Mouse (Mus musculus) liver, embryonic 16.5 days (tissue): Measurements from ENCODE around the gene Parp12. TPM values are rescaled to one million over a fixed set of nuclear protein-coding genes. Genes with fewer than 3 reads are reported as not detected.
A peak's percentile ranks its signal among the peaks of the same experiment; 100 is the strongest.

Experiments used
- ATAC-seq: fragments of 200-750 bp; cut with Nextera tagmentation; 2 replicates; pipeline ENCODE4 v1.8.0; 2017; ENCODE audit warnings: low read depth, mild to moderate bottlenecking, moderate number of reproducible peaks, moderate library complexity
- H3K27ac ChIP-seq: fragments of 300-500 bp; sonication (generic); 2 replicates; pipeline ENCODE4 v1.5.1; 2014; ENCODE audit warnings: mild to moderate bottlenecking, low read length
- H3K27me3 ChIP-seq: fragments of 300-500 bp; sonication (generic); 2 replicates; pipeline ENCODE4 v1.6.1; 2014; ENCODE audit warnings: low read depth, low read length, mixed read lengths; ENCODE audit not compliant: control insufficient read depth, insufficient read depth
- H3K36me3 ChIP-seq: fragments of 300-500 bp; sonication (generic); 2 replicates; pipeline ENCODE4 v1.6.1; 2014; ENCODE audit warnings: mild to moderate bottlenecking; ENCODE audit not compliant: control insufficient read depth, insufficient read depth
- H3K4me1 ChIP-seq: fragments of 300-500 bp; sonication (generic); 2 replicates; pipeline ENCODE4 v1.6.1; 2014; ENCODE audit warnings: low read depth, low read length, mixed read lengths; ENCODE audit not compliant: control insufficient read depth
- H3K4me2 ChIP-seq: fragments of 300-500 bp; sonication (generic); 2 replicates; pipeline ENCODE4 v1.6.1; 2014; ENCODE audit warnings: low read depth, low read length, mixed read lengths
- H3K4me3 ChIP-seq: fragments of 300-500 bp; sonication (generic); 2 replicates; pipeline ENCODE4 v1.5.1; 2014; ENCODE audit warnings: low read depth, mild to moderate bottlenecking, low read length
- H3K9ac ChIP-seq: fragments of 300-500 bp; sonication (generic); 2 replicates; pipeline ENCODE4 v1.6.1; 2014; ENCODE audit warnings: low read depth, low read length
- H3K9me3 ChIP-seq: fragments of 300-500 bp; sonication (generic); replicated peaks from 2 replicates; pipeline ENCODE4 v1.6.1; 2016; ENCODE audit warnings: low read length; ENCODE audit not compliant: control insufficient read depth
- WGBS: fragments of 180-500 bp; shearing (Covaris S2); extraction: QIAGEN DNeasy Blood & Tissue Kit; methylation state at CpG from one replicate; pipeline ENCODE4 v1.1.7; 2014; ENCODE audit not compliant: insufficient replicate concordance; 5-methylcytosine and 5-hydroxymethylcytosine counted together
- polyA plus RNA-seq: library from polyadenylated mRNA; unstranded; fragments of >200 nt; fragmentation: Nextera tagmentation; extraction: Ambion mirVana; gene quantifications from 2 replicates; pipeline ENCODE4 v1.2.1, GENCODE M21; 2015

Gene Parp12
- polyA plus RNA-seq, 1 experiment from 2014 or later = 5.5 TPM

DNA sequence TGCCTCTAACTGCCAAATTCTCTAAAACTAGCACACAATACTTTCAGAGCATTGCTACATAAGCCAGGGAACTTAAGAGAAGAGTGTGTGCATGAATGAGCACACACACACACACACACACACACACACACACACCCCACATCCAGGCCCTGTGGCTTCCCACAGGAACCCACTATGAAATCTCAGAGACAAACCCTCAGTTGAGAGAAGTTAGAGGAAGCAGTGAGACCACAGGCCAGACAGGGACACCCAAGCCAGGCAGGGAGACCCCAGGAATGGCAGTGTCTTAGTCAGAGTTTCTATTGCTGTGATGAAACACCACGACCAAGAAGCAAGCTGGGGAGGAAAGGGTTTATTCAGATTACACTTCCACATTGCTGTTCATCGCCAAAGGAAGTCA is 54.6 kb downstream of the Parp12 start:
- no peaks in the 10 kb centered on the region for H3K27me3 ChIP-seq
- peaks cover 14% of the 10 kb centered on the region for H3K4me1 ChIP-seq
- no peaks in the 10 kb centered on the region for H3K9me3 ChIP-seq
- no peak overlapping the region for H3K4me3 ChIP-seq
- WGBS = 27% methylated on average over 2 of the region's 2 CpGs
- ATAC-seq = no peak
- H3K4me2 ChIP-seq = no peak overlapping the region
- no peaks in the 10 kb centered on the region for H3K36me3 ChIP-seq
- H3K27ac ChIP-seq = no peak overlapping the region
- H3K9ac ChIP-seq = no peak overlapping the region

GRCm38 (mm10) chr6:39061180-39061579 is 57.0 kb downstream of the Parp12 start:
- 45% methylated on average over 4 of the region's 4 CpGs for WGBS
- no peak for ATAC-seq
- no peak overlapping the region for H3K27ac ChIP-seq

DNA sequence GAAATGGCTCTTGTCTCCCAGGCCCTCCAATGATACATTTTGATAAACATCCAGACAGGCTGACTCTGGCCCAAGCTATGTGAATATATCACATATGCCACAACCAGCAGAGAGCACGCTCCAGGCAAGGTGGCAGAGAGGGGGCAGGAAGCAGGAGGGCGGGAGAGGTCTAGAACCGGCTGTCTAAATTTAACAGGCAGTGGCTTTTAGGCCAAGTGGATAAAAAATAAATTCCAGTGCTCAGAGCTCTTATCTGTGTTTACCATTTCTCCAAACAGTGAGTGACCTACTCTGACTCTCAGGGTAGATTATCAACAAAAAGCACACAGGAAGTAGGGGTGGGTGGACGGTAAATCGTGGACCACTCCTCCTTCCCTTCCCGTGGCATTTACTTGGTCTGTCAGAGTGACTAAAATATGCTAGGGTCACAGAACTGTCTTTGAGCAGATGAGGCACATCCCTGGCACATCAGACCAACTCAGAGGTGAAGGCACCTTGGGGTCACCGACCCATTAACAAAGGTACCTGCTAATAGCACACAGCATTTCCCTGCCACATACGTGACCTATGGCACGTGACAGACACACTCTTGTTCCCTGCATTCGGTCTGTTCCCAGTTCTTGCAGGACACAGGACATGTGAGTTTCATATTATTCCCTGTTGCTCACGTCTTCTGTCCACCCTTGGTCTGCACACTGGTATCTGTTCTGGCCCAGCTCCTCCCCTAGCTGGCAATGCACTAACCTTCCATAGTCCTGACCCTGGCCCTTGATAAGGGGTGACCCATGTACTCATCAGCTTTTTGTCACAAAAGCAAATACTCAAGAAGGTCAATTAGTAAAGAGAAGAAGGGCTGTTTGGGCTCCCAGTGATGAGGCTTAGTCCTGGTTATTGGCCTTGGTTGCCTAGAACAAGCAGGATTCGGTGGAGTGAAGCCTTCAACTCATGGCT is 58.3 kb downstream of the Parp12 start:
- peak overlapping the region; percentile 83 for H3K27ac ChIP-seq
- H3K4me1 ChIP-seq = peaks cover 10% of the 10 kb centered on the region
- peak; percentile 86 for ATAC-seq
- no peak overlapping the region for H3K9ac ChIP-seq
- no peaks in the 10 kb centered on the region for H3K27me3 ChIP-seq
- no peaks in the 10 kb centered on the region for H3K36me3 ChIP-seq
- 16% methylated on average over 12 of the region's 12 CpGs for WGBS
- no peaks in the 10 kb centered on the region for H3K9me3 ChIP-seq
- no peak overlapping the region for H3K4me3 ChIP-seq
- no peak overlapping the region for H3K4me2 ChIP-seq

More at GRCm38 (mm10) chr6:39061180-39061579, 57.0 kb downstream of the Parp12 start:
- Histone ChIP-seq H3K4me1 (peaks cover 10% of the 10 kb centered on the region), H3K4me3 (no peak overlapping the region), H3K9me3 (no peaks in the 10 kb centered on the region), H3K9ac (no peak overlapping the region), H3K4me2 (no peak overlapping the region), H3K27me3 (no peaks in the 10 kb centered on the region), H3K36me3 (no peaks in the 10 kb centered on the region)

GRCm38 (mm10) chr6:39058936-39059335 is 59.2 kb downstream of the Parp12 start:
- Histone ChIP-seq H3K27ac (peak overlapping the region; percentile 83), H3K9me3 (no peaks in the 10 kb centered on the region), H3K4me3 (no peak overlapping the region), H3K4me2 (no peak overlapping the region), H3K36me3 (no peaks in the 10 kb centered on the region), H3K27me3 (no peaks in the 10 kb centered on the region), H3K4me1 (peaks cover 10% of the 10 kb centered on the region), H3K9ac (no peak overlapping the region)
- no peak for ATAC-seq
- 20% methylated on average over 3 of the region's 3 CpGs for WGBS

DNA sequence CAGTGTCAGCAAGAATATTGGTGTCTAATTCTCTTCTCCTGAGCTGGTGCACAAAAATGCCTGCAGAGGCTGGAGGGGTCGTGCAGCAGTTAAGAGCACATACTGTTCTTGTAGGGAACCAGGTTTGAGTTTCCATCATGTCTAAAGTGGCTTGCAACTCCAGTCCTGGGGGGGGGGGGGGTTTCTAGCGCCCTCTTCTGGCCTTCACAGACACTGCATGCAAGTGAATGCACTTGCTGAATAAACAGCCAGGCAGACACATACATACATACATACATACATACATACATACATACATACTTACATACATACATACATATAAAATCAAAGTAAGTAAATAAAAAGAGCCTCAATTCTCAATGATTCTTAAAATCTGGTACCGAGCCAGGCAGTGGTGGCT is 59.8 kb downstream of the Parp12 start:
- Histone ChIP-seq H3K4me1 (peaks cover 10% of the 10 kb centered on the region), H3K4me2 (no peak overlapping the region), H3K27ac (peak overlapping the region; percentile 83; the same call in 1 of the 2 replicates), H3K9ac (no peak overlapping the region), H3K27me3 (no peaks in the 10 kb centered on the region), H3K4me3 (no peak overlapping the region), H3K36me3 (no peaks in the 10 kb centered on the region), H3K9me3 (no peaks in the 10 kb centered on the region)
- 46% methylated on average over 3 of the region's 3 CpGs for WGBS
- no peak for ATAC-seq

DNA sequence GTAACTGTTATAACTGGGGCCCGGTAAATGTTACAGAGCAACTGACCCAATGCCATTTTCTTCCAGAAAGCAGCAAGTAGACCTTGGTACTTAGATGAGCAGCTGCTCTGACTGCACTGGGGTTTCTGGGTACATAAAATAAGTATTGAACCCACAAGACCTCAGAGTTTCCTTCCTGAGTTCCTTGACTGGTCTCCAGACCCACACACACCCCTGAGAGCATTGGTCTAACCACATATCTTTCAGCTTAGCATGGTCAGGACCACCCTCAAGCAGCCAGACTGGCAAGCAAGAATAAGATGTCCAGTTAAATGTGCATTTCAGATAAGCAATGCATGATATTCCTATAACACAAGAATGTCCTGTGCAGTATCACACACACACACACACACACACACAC is 61.0 kb downstream of the Parp12 start:
- Histone ChIP-seq H3K27me3 (no peaks in the 10 kb centered on the region), H3K4me1 (peaks cover 10% of the 10 kb centered on the region), H3K4me3 (no peak overlapping the region), H3K36me3 (no peaks in the 10 kb centered on the region), H3K27ac (no peak overlapping the region), H3K4me2 (no peak overlapping the region), H3K9ac (no peak overlapping the region), H3K9me3 (no peaks in the 10 kb centered on the region)
- WGBS = 46% methylated on average over 1 of the region's 1 CpGs
- no peak for ATAC-seq

- WGBS = 53% methylated on average over 7 of the region's 7 CpGs
- Histone ChIP-seq H3K9me3 (no peaks in the 10 kb centered on the region), H3K4me1 (peaks cover 10% of the 10 kb centered on the region), H3K4me2 (no peak overlapping the region), H3K9ac (no peak overlapping the region), H3K4me3 (no peak overlapping the region), H3K36me3 (no peaks in the 10 kb centered on the region), H3K27me3 (no peaks in the 10 kb centered on the region), H3K27ac (no peak overlapping the region)
- ATAC-seq = no peak
Measured at GRCm38 (mm10) chr6:39055831-39056261, 62.3 kb downstream of the Parp12 start.

GRCm38 (mm10) chr6:39054878-39055508 is 63.2 kb downstream of the Parp12 start:
- 63% methylated on average over 6 of the region's 6 CpGs for WGBS
- H3K27ac ChIP-seq = no peak overlapping the region
- ATAC-seq = no peak
- no peaks in the 10 kb centered on the region for H3K27me3 ChIP-seq
- H3K36me3 ChIP-seq = no peaks in the 10 kb centered on the region
- H3K9ac ChIP-seq = no peak overlapping the region
- H3K4me1 ChIP-seq = peaks cover 10% of the 10 kb centered on the region
- no peak overlapping the region for H3K4me3 ChIP-seq
- no peaks in the 10 kb centered on the region for H3K9me3 ChIP-seq
- no peak overlapping the region for H3K4me2 ChIP-seq
